Mouse (Mus musculus) cortical plate, adult 2 months (tissue): Measurements from ENCODE around the gene Gm15013.

Experiments used
- CTCF ChIP-seq: fragments of 200-500 bp; IDR thresholded peaks from 2 replicates; pipeline ENCODE4 v1.5.1; 2011; ENCODE audit warnings: mild to moderate bottlenecking, control low read depth, low read length; ENCODE audit not compliant: insufficient read depth; ENCODE audit errors: extremely low read depth
- POLR2A ChIP-seq: fragments of 200-500 bp; IDR thresholded peaks from 2 replicates; pipeline ENCODE4 v1.6.1; 2011; ENCODE audit warnings: mild to moderate bottlenecking, low read length, control low read depth; ENCODE audit not compliant: insufficient read depth; ENCODE audit errors: extremely low read depth

GRCm38 (mm10) chrX:139665829-139666228 is 48.5 kb downstream of the Gm15013 start:
- TF ChIP-seq CTCF (no peak), POLR2A (no peak)
